Mouse (Mus musculus) lung, adult 2 months (tissue): ENCODE results near the gene Lrrc28.

Experiments
- CTCF ChIP-seq: fragments of 200-500 bp; IDR thresholded peaks from 2 replicates; pipeline ENCODE4 v1.5.1; 2011; ENCODE audit warnings: mild to moderate bottlenecking, low read length, control low read depth; ENCODE audit not compliant: insufficient read depth
- POLR2A ChIP-seq: fragments of 200-500 bp; IDR thresholded peaks from 2 replicates; pipeline ENCODE4 v1.6.1; 2011; ENCODE audit warnings: low read depth, mild to moderate bottlenecking, control low read depth, low read length, borderline replicate concordance; ENCODE audit errors: extremely low read depth

- TF ChIP-seq CTCF, result no peak
- TF ChIP-seq POLR2A, result no peak
These were observed 36.6 kb downstream of the Lrrc28 start for GRCm38 (mm10) chr7:67608348-67609024.
